Mouse (Mus musculus) spleen, postnatal 14 days (tissue): ENCODE data around the gene Taf6l.
A peak's percentile ranks its signal among the peaks of the same experiment; 100 is the strongest.

Experiments used
- DNase-seq, 2 experiments: peaks; one replicate each; pipeline ENCODE4 v3.0.0; 2021 to 2022; ENCODE audit warnings: low spot score in 2 of 2

Gene Taf6l

DNA sequence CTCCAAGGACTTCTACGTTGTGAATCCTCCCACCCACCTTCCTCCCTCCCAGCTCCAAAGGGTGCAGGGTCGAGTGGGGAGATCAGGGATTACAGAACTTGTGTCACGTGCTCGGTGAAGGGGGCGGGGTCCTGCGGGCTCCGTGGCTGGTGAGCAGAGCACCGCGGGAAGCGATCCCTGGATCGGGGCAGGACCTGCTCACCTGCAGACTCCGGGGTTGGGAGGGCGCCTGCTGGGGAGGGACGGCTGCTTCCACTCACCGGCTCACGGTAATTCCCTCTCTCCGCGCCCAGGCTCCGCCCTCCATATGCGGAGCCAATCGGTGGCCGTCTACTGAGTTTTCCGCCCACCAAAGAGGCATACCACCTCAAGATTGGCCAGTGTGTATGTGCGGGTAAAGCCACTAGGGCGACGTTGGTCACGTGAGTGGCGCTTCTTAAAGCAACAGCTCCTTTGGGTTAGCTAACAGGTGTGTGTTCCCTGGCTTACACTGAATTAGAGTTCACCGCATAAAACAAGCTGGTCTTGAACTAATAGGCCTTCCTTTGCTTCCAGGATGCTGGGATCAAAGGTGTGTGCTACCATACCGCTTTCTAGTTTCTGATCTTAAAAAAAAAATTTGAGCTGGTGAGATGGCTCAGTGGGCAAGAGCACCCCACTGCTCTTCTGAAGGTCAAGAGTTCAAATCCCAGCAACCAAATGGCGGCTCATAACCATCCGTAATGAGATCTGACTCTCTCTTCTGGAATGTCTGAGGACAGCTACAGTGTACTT lies at the start of gene Taf6l:
Gene Taf6l (minus strand): TSS at position 410 of the 774 bp plus-strand sequence.
- peak; percentile 81 to 85 for DNase-seq

DNA sequence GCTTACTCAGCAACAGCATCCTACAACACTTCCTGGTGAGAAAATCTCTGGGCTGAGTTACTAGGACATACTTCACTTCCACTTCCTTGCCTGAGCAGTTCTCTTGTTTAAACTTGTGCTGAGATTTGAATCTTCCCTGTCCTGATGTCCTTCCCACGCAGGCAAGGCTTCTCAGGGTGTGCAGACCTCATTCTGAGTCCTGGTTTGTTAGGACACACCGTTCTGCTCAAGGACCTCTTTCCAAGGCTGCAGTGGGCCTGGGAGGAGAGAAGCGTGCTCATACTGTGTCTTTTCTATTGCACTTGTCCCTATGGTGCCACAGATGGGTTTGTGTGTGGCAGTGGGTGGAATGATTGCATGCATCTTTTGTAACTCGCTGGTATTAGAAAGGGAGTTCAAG lies 46.8 kb upstream of the Taf6l start:
- no peak for DNase-seq

- DNase-seq: no peak
These were observed 45.0 kb upstream of the Taf6l start for GRCm38 (mm10) chr19:8831262-8831661.

DNA sequence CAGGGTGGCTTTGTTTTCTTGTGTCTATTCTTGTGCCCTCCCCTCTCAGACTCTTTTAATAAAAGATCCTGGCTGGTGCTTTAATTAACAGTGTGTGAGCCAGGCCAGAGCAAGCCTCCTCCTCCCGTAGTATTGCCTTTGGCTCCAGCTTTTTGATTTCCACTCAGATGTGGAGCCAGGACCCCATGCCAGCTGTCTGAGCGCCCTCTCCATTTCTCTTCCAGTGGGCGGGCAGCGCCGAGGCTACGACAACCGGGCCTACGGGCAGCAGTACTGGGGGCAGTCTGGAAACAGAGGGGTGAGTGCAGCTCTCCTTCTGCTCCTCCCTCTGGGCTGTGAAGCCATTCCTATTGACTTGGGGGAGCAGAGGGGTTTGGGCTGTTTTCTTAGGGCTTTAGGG lies 44.4 kb upstream of the Taf6l start:
- DNase-seq: no peak

GRCm38 (mm10) chr19:8829660-8830059 lies 43.4 kb upstream of the Taf6l start, which contains the start of gene AC129217.1:
TSS of gene AC129217.1 (plus strand) at chr19:8829773.
- no peak for DNase-seq

- no peak for DNase-seq
These were observed 36.5 kb upstream of the Taf6l start for GRCm38 (mm10) chr19:8822696-8823095.

DNA sequence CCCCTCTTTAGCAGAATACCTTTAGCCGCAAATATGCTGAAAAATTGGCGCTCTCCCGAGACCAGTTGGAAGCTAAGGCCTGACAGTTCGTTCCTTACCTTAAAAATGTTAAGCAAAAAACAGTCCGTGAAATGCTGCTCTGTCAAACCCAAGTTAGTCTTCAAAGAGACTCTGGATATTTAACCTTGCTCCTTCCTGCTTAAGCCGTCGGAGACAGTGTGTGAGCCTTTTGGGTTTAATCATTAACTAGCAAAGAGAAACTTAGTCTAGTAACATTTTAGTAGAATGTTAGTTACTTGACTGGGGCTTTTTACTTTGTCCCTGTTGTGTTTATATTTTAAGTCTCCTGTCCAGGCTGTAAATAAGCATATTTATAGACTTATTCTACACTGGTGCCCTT lies 34.9 kb upstream of the Taf6l start:
- no peak for DNase-seq

DNA sequence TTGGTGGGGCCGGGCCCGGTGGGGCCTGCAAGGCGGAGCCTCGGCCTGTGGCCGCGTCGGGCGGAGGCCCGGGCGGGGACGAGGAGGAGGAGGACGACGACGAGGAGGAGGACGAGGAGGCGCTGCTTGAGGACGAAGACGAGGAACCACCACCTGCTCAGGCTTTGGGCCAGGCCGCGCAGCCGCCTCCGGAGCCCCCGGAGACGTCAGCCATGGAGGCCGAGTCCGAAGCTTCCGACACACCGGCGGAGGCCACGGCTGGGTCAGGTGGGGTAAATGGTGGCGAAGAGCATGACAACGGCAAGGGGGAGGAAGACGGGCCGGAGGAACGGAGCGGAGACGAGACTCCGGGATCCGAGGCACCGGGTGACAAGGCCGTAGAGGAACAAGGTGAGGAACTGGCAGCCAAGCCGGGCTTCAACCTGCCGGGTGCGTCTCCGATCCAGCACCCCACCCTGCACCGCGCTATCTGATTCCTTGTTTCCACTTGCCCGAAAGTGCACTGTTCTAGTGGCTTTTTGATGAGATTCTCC lies 34.3 kb upstream of the Taf6l start:
- peak; percentile 33 to 40 for DNase-seq

DNA sequence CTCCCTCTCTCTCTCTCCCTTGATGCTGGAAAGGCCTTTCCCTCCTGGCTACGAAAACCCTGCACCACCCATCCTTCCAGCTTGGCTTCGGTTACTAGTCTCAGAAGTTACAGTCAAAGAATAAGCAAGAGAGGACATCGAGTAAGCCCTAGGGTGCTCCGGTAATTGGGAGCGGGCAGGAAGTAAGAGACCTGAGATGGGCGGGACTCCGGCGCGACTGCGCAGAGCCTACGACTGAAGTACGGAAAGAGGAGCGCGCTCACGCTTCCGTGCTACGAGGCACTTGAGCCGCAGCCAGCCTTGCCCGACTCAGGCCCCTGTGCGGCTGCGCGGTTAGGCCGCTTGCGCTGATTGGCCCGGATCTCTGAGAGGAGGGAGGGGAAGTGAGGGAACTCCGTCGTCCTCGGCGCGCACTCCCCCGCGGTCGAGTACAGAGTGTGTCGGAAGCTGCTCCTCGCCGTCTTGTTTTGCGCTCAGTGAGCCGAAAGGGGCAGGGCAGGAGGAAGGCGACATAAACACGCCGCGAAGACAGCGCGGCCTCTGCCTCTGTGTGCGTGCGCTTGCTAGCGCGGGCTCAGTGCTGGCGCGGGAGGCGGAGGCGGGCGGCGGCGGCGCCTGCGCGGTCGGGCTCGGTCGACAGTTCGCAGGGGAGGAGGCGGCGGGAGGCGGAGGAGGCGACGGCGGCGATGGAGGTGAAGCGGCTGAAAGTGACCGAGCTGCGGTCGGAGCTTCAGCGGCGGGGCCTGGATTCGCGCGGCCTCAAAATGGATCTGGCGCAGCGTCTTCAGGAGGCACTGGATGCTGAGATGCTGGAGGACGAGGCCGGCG lies 33.6 kb upstream of the Taf6l start, which contains the start of gene Hnrnpul2:
Gene Hnrnpul2 (plus strand): TSS at position 415 of the 828 bp plus-strand sequence.
- peak; percentile 93 to 94 for DNase-seq

DNA sequence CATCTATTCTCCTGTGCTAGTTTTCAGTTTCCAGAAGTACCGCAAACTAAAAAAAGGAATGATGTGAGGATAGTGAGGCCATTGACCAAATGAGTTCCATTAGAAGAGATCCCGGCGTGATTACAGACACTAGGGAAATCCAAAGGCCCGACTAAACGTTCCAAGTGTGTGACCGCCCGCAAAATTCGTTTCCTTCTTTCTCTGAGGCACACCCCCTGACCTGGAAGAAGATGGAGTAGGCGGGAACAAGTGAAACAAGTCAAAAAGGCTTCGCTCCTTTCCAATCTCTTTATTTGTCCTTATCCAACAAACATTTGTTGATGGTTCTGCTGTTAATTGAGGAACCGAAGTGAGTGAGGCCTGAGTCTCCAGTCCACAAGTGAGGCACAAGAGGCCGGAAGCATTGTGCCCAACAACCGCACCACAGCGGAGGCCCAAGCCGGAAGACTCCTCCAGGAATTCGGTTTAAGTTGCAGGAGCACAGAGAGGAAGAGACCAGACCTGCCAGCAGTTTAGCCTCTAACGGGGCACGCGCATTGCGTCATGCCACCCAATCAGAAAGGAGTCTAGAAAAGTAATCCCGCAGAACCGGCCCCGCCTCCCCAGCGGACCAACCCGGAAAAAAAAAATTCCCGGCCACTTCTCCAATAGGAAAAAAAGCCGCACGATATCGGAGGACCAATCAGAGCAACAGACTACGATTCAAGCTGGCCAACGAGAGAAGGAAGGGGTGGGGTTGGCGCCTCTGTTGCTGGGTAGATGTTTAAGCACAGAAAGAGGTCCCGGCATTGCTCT lies 32.8 kb upstream of the Taf6l start, which contains the start of gene Ttc9c:
Gene Ttc9c (minus strand): TSS at position 533 of the 795 bp plus-strand sequence.
- DNase-seq: peak; percentile 81 to 83

DNA sequence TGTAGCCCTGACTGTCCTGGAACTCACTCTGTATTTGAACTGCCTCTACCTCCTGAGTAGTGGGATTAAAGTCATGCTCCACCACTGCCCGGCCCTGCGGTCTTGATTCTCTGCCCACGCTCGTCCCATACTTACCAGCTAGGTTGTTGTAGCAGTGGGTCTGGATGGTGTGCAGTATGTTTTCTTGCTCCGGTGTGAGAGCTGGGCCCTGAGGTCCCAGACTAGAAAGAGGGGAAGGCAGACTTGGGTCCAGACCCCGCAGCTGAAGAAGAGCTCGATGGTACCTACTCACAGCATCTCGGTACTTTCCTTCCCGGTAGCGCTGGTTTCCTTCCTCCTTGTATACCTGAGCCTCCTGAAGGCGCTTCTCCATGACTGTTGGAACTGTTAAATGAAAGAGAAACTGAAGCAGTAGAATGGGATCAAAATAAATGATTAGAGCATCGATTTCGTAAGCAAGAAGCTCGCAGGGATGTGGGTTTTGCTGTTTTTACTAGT lies 32.1 kb upstream of the Taf6l start:
- no peak for DNase-seq

- no peak for DNase-seq
These were observed 30.8 kb upstream of the Taf6l start for GRCm38 (mm10) chr19:8817001-8817400.

- DNase-seq: no peak
These were observed 29.6 kb upstream of the Taf6l start for GRCm38 (mm10) chr19:8815812-8816211.

DNA sequence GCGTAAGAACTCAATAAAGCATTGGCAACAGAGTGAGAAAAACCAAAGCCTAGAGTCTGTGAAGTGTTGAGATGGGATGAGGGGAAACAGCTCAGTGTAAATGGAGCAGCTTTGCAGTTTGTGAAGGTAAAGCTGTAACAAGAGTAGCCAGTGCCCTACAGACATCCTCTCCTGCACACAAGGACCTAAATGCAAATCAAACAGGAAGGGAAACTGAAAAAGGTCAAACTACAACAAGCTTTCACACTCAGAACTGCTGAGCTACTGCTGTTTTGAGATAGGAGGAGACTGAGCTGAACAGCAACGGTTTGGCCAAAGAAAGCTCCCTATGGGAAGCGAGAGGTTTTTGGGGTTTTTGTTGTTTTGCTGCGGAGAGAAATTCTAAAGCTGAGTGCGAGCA lies 20.6 kb upstream of the Taf6l start:
- no peak for DNase-seq

GRCm38 (mm10) chr19:8803879-8804660 lies 17.9 kb upstream of the Taf6l start:
- DNase-seq: no peak

DNA sequence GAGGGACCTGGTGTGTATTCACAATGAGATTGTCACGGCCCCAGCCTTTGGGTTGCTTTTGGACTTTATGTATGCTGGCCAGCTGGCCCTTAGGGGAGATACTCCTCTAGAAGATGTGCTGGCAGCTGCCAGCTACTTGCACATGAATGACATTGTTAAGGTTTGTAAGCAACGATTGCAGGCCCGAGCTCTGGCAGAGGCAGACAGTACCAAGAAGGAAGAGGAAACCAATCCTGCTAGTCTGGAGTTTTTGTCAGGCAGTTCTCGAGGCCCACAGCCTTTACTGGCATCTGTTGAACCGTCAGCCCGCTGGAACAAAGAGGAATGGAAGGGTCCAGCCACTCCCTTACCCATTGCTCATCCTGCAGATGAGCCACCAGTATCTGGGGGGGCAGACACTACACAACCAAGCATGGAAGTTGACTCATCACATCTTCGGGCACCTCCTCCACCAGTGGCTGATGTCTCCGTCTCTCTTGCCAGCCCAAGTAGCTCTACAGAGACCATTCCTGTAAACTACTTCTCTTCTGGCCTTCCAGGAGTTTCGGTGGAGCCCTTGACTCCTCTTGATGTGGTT lies 17.1 kb upstream of the Taf6l start:
- no peak for DNase-seq

- DNase-seq: peak; percentile 80 to 83
These were observed 16.1 kb upstream of the Taf6l start, which contains the start of gene Zbtb3 for GRCm38 (mm10) chr19:8802130-8802821. TSS of gene Zbtb3 (plus strand) at chr19:8802555.

- DNase-seq: no peak
These were observed 12.7 kb upstream of the Taf6l start for GRCm38 (mm10) chr19:8798947-8799315.

- DNase-seq: peak; percentile 73 to 79
These were observed 12.2 kb upstream of the Taf6l start, which contains the start of gene Polr2g for GRCm38 (mm10) chr19:8798264-8798946. TSS of gene Polr2g (minus strand) at chr19:8798577.
